Mouse (Mus musculus): ENCODE results near the gene Man1b1. TPM values are rescaled to one million over a fixed set of nuclear protein-coding genes. Genes with fewer than 3 reads are reported as not detected.

Man1b1 gene
- total RNA-seq, 2 experiments from 2014 or later: 34.1 to 36.5 TPM

DNA sequence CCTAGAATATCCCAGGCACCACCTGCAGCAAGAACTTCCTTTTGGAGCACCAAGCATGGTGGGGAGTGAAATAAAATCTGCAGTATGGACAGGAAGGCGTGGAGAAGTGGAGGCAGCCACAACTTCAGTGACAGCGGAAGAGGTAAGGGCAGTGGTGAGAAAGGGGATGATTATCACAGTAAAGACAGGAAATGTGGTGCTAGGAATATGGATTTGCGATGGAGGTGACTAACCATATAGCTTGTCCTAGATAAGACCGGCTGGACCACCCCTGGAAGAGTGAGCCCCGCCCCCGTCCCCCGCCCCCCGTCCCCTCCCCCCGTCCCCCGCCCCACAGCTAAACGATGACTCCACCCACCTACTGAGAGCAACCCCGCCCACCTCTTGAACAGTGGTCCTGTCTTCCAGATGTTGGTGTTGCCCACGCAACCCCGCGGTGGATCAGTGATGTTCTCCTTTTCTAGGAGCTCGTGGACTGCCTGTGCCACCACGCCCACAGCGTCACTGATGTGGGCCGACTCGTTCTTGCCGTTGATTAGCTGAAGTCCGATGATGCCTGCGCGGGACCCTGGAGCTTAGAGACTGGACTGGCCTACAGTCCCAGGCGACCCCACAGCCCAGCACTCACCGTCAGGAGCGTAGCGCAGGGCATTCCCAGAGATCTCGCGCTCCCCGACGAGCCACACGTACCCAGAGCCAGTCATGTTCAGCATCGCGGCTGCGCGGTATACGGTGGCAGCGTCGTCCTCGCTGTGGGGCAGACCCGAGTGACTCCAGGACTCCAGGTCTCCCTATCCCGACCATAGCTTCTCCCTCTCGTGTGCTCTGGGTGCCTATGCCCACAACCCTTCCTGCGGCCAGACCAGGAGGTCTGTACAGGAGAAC, 27.2 kb upstream of the Man1b1 start:
- ATAC-seq (replicated peaks; ENCODE audit: poor library complexity, severe bottlenecking): peak; percentile 89

DNA sequence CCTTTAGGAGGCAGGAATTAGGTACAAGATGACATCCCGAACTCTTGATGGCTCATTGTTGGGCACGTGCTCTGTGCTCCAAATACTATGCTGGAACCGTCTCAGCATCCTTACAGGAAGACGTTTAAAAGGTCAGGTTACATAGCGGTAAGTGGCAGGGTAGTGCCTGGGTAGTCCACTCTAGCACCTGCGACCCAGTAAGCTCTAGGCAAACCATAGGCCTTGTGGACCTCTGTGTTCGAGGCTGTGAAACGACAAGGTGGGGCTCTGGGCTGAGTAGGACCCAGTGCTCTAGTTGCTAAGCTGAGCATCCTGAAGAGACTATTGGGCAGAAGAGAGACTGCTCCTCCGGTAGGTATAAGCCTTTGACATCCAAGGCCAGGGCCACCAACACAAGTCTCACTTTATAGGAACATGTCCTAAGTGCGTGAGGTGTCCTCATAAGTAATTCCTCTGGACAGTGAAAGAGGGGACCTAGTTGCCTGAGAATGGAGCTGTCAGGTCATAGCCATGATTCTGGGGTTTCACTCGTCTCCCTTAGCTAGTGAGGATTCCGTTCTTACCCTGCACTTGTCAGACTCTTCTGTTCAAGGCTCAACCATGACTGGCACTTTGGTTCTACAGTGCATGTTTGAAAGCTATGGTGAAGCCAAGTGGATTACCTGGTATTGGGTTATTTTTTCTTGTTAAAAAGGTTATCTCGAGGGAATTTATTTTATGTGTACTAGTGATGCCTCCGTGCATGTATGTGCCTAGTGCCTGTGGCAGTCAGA, 26.4 kb upstream of the Man1b1 start:
- no peak for ATAC-seq (replicated peaks; ENCODE audit: poor library complexity, severe bottlenecking)

DNA sequence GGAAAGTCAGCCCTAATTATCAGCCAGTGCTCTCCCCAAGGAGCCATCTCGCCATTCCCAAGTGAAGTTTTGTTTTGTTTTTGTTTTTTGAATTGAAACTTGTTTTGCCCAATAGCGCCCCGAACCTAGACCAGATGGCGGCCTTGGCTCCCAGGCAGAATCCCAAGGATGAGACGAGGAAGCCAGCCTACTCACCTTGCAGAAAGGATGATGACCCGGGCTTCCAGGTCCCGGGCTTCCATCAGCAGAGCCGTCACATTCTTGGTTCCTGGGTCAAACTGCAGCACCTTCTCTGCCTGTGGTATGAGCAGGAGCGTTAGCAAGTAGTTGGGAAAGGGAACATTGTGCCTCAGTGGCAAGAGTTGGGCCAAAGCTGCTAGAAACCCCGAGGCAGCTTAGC, 22.0 kb upstream of the Man1b1 start:
- no peak for ATAC-seq (replicated peaks; ENCODE audit: poor library complexity, severe bottlenecking)

DNA sequence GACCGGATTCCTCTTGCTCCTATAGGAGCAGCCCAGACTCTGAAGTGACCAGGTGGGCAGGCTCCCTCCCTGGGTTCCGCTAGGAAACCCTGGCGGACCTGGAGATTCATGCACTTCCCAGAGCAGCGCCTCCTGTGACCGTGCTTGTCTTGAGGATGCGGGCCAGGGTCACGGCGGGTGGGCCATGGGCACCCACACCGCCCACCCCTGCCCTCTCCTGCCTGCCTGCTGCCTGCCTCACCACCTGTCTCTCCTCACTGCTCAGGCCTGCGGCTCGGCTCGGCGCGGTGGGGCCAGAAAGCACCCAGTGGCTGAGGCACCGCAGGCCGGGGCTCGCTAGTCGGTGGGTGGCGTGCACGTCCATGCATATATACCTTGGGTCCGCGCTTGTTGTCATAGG, 21.2 kb upstream of the Man1b1 start:
- ATAC-seq (replicated peaks; ENCODE audit: poor library complexity, severe bottlenecking): peak; percentile 35; the same call in 1 of the 2 replicates

DNA sequence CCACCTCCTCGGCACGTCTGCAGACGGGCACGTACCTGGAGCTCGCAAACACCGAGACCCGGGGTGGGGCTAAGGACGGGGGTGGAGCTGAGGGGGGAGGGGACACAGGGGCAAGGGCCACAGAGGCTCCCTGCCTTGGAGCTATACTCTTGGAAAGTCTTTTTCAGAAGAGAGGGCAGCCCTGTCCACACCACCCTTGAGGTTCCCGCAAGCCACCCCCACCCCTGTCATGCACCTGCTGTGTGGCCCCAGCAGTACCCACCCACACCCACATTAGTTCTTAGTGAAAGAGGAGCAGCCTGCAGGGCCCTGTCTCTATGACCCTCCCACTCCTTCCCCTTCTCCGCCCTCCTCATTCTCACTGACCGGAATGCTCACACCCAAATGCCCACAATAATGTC, 20.6 kb upstream of the Man1b1 start:
- ATAC-seq (replicated peaks; ENCODE audit: poor library complexity, severe bottlenecking): no peak

DNA sequence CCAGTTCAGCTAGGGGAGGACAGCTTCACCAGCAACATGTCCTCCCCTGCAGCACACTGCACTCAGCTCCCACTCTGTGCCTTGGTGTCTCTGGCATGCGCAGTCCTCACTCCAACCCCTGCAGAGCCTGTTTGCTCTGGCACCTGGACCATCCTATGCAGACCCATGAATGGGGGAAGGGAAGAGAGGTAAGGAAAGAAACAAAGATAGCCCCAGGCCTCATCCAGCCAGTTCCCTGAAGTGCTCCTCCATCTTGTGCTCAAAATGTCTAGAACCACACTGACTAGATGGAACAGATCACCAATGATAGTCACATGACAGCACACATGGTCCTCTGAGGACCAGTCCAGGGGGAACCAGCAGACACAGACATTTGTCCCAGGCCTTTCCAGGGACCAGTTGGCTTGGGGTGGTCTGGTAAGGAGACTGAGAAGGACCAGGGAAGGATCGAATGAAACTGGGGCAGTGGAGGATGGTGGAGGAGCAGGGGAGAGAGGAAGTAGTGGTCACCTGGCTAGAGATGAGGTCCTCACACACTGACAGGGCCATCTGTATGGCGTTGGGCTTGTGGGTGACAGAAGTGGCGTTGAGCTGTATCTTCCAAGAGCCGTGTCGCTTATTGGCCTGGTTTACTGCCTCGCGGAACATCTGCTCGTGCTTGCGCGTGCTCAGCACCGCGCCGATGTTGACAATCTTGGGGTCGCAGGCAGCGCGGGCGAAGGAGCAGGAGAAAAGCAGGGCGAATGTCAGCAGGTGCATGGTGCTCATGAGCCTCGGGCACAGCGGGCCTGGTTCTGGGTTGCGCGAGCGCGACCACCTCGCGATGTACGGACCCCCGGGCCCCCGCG, 13.8 kb upstream of the Man1b1 start:
- ATAC-seq (replicated peaks; ENCODE audit: poor library complexity, severe bottlenecking): peak; percentile 23

DNA sequence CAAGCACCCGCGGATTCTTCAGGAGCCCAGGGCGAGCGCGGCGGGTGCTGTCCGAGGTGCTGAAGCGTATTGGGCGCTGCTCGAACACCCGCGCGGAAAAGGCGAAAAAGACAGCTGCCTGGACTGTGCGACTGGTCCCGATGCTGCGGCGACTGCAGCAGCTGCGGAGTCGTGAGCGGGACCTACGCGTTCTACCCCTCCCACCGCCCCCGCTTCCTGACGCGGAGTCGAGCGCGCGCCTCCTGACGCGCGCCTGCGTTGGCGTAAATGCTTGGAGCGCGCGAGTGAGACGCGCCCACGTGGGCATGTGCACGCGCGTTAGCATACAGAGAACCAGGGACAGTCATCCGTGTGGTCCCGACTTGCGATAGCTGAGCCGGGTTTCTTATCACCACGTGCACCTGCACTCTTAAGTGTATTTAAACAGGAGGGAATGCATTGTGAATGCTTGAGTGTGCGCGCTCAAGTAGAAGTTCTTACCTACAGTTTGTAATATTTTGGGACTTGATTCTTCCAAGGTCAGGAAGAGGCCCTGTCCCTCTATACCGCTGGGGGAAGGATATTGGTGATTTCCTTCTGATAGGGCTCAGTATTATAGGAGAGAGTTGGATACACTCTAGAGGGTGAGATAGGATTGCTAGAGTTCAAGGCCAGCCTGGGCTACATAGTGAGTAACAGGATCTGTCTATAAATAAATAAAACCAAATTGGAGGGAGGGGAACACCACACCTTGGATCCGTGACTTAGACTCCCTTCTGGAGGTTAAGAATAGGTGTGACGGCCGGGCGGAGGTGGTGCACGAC, 13.0 kb upstream of the Man1b1 start, which contains the start of gene Grin1:
TSS of gene Grin1 (minus strand) at position 217 of the 803 bp plus-strand sequence.
- peak; percentile 93 for ATAC-seq (replicated peaks; ENCODE audit: poor library complexity, severe bottlenecking)

DNA sequence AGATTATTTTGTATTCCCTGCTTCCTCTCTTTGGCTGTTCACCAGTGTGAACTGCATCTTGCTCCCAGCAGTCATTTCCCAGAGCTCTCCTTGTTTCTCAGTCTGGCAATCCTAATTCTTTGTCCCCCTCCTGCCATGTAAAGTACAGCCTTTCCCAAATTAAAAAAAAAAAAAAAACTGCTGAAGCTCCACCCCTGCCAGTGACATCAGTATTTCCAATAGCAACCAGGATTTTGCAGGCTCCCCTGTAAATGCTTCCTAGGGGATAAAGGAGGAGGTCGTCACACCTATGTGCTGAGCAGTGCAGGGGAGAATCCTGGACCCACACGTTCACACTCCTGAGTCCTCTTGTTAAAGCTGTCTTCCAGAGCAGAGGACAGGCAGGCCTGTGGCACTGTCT, 12.1 kb upstream of the Man1b1 start:
- no peak for ATAC-seq (replicated peaks; ENCODE audit: poor library complexity, severe bottlenecking)

DNA sequence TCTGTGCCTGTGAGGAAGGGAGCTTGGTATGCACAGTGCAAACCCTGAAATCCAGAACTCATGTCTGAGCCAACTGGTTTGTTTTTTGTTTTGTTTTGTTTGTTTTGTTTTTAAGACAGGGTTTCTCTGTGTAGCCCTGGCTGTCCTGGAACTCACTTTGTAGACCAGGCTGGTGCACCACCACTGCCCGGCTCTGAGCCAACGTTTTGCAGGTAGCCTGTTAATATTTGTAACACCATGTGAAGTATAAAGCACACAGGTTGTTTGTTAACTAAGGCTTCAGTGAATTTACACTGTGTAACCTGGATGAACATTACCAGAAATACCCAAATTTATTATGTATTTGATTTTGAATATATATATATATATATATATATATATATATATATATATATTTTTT, 6.1 kb upstream of the Man1b1 start:
- ATAC-seq (replicated peaks; ENCODE audit: poor library complexity, severe bottlenecking): no peak

DNA sequence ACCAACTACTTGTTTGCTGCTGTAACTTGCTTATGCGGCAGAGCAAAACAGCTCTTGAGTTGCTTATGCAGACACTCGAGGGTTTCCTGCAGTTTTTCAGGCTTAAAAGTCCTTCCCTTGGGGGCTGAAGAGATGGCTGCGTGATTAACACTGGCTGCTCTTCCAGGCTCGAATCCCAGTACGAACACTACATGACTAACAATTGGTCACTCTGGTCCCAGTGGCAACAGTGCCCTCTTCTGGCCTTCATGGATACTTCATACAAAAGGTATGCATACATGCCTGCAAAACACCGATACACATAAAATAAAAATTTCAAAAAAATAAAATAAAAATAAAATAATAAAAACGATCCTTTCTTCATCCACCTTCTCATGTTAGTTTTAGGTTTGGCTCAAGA, 3.7 kb upstream of the Man1b1 start:
- no peak; the same call in 1 of the 2 replicates for ATAC-seq (replicated peaks; ENCODE audit: poor library complexity, severe bottlenecking)

DNA sequence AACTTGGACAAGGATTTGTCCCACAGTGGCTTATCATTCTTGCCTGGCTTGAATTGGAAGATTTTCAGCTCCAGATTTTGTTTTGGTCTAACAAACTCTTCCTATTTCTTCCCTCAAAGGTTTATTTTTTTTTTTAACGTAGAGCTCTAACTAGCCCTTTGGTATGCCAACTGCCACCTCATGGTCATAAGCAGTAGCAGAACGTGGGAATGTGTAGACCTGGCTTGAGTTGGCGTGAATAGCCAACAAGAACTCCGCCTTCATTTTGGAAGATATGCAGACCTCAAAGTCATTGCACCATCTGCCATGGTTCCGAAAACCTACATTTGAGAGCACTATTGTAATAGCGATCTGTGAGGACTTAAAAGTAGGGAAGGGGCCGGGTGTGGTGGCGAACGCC, 668 bp upstream of the Man1b1 start:
- ATAC-seq (replicated peaks; ENCODE audit: poor library complexity, severe bottlenecking): no peak

DNA sequence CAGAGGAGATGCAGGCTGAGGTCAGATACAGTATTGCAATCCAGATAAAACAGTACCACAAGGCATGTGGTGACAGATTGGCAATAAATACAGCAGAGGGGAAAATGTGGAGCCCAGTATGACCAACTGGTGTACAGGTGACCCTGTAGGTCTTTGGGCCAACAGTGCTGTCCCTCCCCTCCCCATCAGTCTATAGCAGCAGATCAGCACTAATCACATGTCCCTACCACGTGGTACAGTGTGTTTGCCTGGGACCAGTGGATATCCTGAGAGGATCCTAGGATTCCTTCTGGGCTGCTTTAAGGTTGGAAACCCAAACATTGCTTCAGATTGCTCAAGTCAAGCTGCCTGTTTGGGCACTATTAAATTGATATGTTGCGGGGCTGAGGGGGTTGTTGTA, 1.4 kb downstream of the Man1b1 start:
- no peak for ATAC-seq (replicated peaks; ENCODE audit: poor library complexity, severe bottlenecking)

DNA sequence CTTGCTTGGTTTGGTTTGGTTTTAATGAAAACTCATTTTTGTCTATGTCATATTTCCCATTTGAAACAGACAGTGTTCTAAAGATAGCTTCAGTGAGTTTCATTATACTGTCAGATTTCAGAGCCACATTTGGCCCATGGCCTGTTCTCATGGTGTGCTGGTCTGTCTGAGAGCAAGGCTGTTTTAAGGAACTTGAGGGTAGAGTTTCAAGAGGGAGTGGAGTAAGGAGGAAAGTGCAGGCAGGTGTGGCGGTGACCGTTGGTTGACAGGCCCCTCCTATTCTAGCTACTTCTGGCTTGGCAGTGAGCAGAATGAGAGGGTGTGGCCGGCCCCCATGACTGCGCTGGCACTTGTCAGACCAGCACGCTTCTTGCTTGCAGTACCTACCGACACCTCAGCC, 6.2 kb downstream of the Man1b1 start:
- ATAC-seq (replicated peaks; ENCODE audit: poor library complexity, severe bottlenecking): peak; percentile 90

DNA sequence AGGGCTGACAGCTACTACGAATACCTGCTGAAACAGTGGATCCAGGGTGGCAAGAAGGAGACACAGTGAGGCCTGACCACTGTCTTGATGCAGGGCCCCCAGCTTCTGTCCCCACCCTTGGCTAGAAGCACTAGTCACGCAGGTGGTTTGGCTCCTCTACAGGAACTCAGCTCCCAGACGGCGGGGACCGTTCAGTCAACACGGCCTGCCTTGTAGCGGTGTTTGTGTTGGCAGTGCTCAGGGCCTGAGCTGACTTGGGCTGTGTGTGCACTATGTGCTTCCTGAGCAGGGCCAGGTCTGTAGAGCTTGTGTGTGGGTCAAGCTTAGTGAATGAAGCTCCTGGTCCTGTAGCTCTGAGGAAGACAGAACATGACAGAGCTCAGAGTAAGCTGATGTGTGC, 16.0 kb downstream of the Man1b1 start:
- no peak for ATAC-seq (replicated peaks; ENCODE audit: poor library complexity, severe bottlenecking)

DNA sequence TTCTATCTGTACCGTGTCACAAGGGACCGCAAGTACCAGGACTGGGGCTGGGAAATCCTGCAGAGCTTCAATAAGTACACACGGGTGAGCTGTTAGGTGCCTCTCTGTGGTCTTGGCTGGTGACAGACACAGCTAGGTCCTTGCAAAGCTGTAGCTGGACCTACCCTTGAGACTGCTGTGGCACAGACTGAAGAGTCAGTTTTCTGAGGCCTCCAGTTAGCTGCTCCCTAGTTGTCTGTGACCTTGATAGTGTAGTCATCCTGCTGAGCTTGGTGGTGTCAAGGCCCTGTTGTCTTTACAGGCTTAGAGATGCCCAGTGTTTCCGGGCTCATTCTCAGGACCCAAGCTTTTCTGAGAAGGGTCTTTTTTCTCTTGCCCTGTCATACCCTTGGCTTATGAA, 17.4 kb downstream of the Man1b1 start:
- ATAC-seq (replicated peaks; ENCODE audit: poor library complexity, severe bottlenecking): no peak

DNA sequence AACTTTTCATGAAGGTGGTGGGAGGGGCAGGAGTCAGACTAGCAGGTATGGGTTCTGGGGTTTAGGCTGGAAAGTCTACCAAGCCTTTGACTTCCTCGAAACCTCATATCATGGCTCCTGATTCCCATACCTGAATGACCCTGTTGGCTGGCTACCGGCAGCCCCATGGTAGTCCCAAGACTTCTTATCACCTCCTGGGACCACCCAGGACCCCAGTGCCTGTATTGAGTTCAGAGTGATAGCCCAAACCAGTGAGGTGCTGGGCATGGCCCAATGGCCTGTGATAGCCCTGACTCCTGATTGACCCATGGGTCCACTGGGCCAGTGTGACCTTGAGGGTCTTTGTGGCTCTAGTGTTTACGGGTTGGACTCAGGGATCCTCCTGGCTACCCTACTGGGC, 18.6 kb downstream of the Man1b1 start:
- ATAC-seq (replicated peaks; ENCODE audit: poor library complexity, severe bottlenecking): no peak

DNA sequence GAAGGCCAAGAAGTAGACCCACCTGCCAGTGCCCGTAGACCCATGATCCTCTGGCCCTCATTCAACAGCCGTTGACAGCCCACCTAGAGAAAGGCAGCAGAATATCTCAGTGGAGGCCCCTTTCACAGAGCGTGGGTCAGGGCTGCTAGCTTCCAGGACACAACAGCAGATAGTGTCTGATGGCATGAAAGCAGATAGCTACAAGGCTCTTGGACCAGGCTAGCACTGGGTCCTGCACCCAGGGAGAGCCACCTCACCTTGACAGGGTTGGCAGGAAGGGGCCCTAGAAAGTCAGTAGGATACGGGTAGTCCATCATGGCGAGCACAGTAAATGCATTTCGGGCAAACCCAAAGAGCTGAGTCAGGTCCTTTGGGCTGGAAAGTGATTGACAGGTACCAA, 22.1 kb downstream of the Man1b1 start:
- no peak for ATAC-seq (replicated peaks; ENCODE audit: poor library complexity, severe bottlenecking)

DNA sequence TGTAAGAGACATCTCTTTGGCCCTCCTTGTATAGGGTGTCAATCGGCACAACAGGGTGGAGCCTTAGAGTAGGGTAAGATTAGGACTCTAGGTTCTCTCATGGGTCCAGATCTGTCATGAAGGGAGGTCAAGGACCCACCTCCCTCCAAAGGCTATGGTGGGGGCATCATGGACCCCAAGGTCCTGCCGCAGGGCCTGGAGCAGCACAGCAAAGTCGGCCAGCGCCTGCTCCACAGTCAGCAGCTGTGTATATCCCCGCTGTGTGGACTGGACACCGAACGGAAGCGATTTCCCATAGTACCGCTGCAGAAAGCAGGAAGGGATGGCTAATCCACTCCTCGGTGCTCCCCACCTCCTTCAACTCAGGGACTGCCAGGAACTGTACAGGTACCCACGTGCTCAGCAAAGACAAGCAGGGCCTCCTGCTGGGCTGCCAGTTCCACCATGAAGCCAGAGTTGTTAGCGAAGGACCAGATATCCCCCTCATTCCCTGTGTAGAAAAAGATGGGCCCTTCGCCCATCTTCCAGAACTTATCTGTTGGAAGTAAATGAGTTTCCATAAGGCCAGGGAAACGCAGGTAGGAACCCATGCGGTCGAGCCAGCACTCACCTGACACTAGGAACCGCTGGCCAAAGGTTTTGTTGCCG, 23.4 kb downstream of the Man1b1 start:
- no peak for ATAC-seq (replicated peaks; ENCODE audit: poor library complexity, severe bottlenecking)
